Mouse (Mus musculus): Measurements from ENCODE around the gene Enox1.

The Enox1 gene

DNA sequence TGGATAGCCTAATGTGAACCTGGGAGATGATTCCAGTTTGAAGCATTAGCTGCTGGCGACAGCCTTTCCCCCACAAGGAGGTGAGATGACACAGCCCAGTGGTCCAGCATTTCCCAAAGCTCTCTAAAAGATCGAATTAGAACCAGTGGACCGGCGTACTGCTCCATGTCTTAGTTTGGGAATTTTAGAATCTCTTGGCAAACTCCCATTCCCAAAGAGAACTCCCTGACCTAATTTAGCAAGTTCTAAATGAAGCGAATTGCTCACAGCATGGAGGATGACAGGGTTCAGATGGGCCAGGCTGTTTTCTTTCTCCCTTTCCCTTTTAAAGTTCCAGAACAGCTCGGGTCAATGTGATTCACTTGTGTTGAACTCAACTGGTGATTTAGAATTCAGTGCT, 264.5 kb downstream of the Enox1 start:
- Histone ChIP-seq H3K36me3 (ENCODE audit: insufficient read depth, low read length) (no peaks in the 10 kb centered on the region), H3K9me3 (ENCODE audit: low read length) (peaks cover 17% of the 10 kb centered on the region), H3K27me3 (ENCODE audit: insufficient read depth, low read length) (no peaks in the 10 kb centered on the region), H3K4me3 (replicated peaks; ENCODE audit: low read length) (no peak overlapping the region), H3K4me1 (replicated peaks; ENCODE audit: low read depth, low read length) (no peaks in the 10 kb centered on the region)
- no peak for TF ChIP-seq POU5F1 (IDR thresholded peaks at IDR 0.05; ENCODE audit: borderline replicate concordance, low read length)
- no peak for TF ChIP-seq NANOG (IDR thresholded peaks at IDR 0.05; ENCODE audit: borderline replicate concordance, low read length)
- TF ChIP-seq CTCF (conservative IDR thresholded peaks at IDR 0.05; ENCODE audit: low read length) = no peak

DNA sequence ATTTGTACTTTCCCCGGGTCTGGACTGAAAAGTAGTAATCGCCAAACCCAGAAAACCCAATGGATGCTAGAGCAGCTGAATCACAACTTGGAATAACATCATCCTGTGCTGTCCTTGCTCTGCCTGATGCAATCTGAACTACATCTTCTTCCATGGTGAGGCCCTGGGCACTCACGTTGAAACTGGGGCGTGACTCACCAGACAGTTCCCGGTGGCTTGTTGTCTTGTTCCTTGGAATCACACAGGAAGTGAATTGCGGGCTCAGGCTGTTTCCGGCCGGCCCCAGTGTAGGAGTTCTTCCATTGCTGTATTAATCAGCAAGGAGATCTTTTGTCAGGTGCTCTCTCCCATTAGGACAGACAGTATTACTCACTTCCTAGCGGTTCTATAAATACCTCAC, 266.6 kb downstream of the Enox1 start:
- Histone ChIP-seq H3K36me3 (ENCODE audit: insufficient read depth, low read length) (no peaks in the 10 kb centered on the region), H3K4me3 (replicated peaks; ENCODE audit: low read length) (no peak overlapping the region), H3K9me3 (ENCODE audit: low read length) (peaks cover 2% of the 10 kb centered on the region; the same call in 1 of the 2 replicates), H3K4me1 (replicated peaks; ENCODE audit: low read depth, low read length) (no peaks in the 10 kb centered on the region), H3K27me3 (ENCODE audit: insufficient read depth, low read length) (no peaks in the 10 kb centered on the region)
- TF ChIP-seq NANOG (IDR thresholded peaks at IDR 0.05; ENCODE audit: borderline replicate concordance, low read length) = no peak

DNA sequence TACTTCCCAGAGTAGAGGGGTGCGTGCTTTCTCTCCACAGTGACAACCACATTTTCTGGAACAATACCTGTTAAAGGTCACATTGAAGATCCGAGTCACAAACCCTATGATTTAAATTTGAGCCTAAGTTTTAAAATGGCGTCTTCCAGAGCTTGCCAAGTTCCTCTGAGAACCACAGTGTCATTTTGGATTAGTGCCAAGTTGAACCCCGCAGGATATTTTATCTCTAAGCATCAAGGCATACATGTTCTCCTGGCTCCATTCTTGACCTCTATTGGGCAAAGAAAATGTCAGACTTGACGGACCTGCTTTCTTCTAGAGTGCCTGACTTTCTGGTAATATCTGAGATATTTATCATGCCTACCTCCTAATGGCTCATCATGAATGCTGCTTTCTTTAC, 282.9 kb downstream of the Enox1 start:
- Histone ChIP-seq H3K4me1 (replicated peaks; ENCODE audit: low read depth, low read length) (no peaks in the 10 kb centered on the region), H3K36me3 (ENCODE audit: insufficient read depth, low read length) (no peaks in the 10 kb centered on the region), H3K27me3 (ENCODE audit: insufficient read depth, low read length) (no peaks in the 10 kb centered on the region), H3K4me3 (replicated peaks; ENCODE audit: low read length) (no peak overlapping the region), H3K9me3 (ENCODE audit: low read length) (no peaks in the 10 kb centered on the region)
- TF ChIP-seq CTCF (conservative IDR thresholded peaks at IDR 0.05; ENCODE audit: low read length) (no peak), NANOG (IDR thresholded peaks at IDR 0.05; ENCODE audit: borderline replicate concordance, low read length) (no peak), POU5F1 (IDR thresholded peaks at IDR 0.05; ENCODE audit: borderline replicate concordance, low read length) (no peak)

DNA sequence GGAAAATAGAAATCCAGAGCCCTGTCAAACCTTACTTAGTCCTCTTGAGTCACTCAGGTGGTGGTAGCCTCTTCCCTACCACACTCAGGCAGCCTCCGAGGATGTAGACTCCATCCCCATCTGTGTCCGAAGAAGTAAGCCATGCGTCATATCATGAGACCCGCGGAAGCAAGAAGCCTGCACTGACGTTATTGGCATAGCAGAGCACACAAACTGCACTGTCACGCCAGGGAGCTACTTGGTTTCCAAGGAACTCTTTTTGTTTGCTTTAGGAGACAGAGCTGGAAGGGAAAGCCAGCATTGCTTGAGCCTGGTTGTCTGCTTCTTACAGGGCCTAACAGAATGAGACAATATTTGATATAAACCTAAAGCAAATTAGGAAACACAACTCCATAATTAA, 284.2 kb downstream of the Enox1 start:
- Histone ChIP-seq H3K4me3 (replicated peaks; ENCODE audit: low read length) (no peak overlapping the region), H3K27me3 (ENCODE audit: insufficient read depth, low read length) (peaks cover 3% of the 10 kb centered on the region; the same call in 1 of the 2 replicates), H3K4me1 (replicated peaks; ENCODE audit: low read depth, low read length) (no peaks in the 10 kb centered on the region), H3K9me3 (ENCODE audit: low read length) (no peaks in the 10 kb centered on the region), H3K36me3 (ENCODE audit: insufficient read depth, low read length) (no peaks in the 10 kb centered on the region)
- TF ChIP-seq NANOG (IDR thresholded peaks at IDR 0.05; ENCODE audit: borderline replicate concordance, low read length) (no peak), CTCF (conservative IDR thresholded peaks at IDR 0.05; ENCODE audit: low read length) (no peak), POU5F1 (IDR thresholded peaks at IDR 0.05; ENCODE audit: borderline replicate concordance, low read length) (no peak)

DNA sequence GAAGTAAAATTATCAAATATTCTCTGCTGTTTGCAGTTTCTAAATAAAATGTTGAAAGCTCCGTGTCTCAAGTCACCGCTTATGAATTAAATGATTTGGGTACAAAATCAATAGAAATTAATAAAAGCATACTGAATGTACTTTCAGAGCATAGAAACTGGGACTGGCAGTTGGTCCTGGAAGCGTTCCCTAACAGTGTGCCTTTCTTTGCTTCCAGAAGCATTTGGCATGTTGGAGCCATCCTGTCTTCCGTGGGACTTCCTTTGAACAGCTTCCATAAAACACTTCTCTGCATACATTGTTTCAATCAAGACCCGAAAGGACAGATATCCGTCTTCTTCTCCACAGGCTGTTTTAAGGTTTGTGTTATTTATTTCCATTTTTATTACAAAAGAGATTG, 285.0 kb downstream of the Enox1 start:
- Histone ChIP-seq H3K36me3 (ENCODE audit: insufficient read depth, low read length) (no peaks in the 10 kb centered on the region), H3K4me3 (replicated peaks; ENCODE audit: low read length) (no peak overlapping the region), H3K27me3 (ENCODE audit: insufficient read depth, low read length) (peaks cover 3% of the 10 kb centered on the region; the same call in 1 of the 2 replicates), H3K9me3 (ENCODE audit: low read length) (no peaks in the 10 kb centered on the region), H3K4me1 (replicated peaks; ENCODE audit: low read depth, low read length) (no peaks in the 10 kb centered on the region)
- TF ChIP-seq POU5F1 (IDR thresholded peaks at IDR 0.05; ENCODE audit: borderline replicate concordance, low read length) (no peak), CTCF (conservative IDR thresholded peaks at IDR 0.05; ENCODE audit: low read length) (no peak), NANOG (IDR thresholded peaks at IDR 0.05; ENCODE audit: borderline replicate concordance, low read length) (no peak)

DNA sequence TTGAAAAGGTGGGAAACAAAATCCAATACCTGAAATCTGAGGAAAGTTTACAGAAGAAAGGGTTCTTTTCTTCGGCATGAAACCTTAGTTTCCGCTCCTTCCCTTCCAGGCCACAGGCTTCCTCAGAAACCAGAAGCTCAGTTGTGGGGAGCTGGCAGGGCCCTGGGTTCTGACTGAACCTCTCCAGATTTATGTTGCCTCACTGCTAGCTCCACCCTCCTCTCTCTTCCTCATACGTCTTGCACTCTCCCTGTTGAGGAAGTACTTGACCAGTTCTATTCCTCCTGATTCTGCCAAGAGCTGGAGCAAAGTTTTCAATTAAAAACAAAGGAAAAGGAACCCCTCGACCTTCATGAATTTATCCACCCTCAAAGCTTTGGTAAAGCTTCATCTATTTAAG, 291.4 kb downstream of the Enox1 start:
- 0 out of 2 replicates have a peak, but pooled peaks cover 3% of the 10 kb centered on the region for H3K4me1 ChIP-seq (replicated peaks; ENCODE audit: low read depth, low read length)
- H3K27me3 ChIP-seq (ENCODE audit: insufficient read depth, low read length) = peaks cover 11% of the 10 kb centered on the region
- TF ChIP-seq NANOG (IDR thresholded peaks at IDR 0.05; ENCODE audit: borderline replicate concordance, low read length) (no peak), CTCF (conservative IDR thresholded peaks at IDR 0.05; ENCODE audit: low read length) (no peak), POU5F1 (IDR thresholded peaks at IDR 0.05; ENCODE audit: borderline replicate concordance, low read length) (no peak)
- no peaks in the 10 kb centered on the region for H3K36me3 ChIP-seq (ENCODE audit: insufficient read depth, low read length)
- no peak overlapping the region for H3K4me3 ChIP-seq (replicated peaks; ENCODE audit: low read length)
- H3K9me3 ChIP-seq (ENCODE audit: low read length) = no peaks in the 10 kb centered on the region

DNA sequence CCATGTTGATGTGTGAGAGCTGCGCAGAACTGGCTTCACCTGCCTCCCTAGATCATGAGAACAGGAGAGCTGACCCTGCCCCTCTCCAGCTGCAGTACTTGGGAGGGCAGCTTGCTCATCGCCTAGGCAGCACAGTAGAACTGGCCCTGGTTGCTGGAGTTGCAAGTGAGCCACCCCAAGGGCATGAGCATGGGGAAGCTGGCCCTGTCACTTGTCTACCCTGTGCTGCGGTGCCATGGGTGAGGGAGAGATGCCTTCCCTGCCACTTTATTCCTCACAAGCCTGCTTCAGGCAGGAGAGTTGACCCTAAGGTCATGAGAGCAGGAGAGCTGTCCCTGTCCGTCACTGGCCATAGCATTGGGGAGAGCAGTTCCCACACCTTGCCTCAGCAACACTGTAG, 295.4 kb downstream of the Enox1 start:
- Histone ChIP-seq H3K36me3 (ENCODE audit: insufficient read depth, low read length) (no peaks in the 10 kb centered on the region), H3K4me1 (replicated peaks; ENCODE audit: low read depth, low read length) (0 out of 2 replicates have a peak, but pooled peaks cover 3% of the 10 kb centered on the region), H3K4me3 (replicated peaks; ENCODE audit: low read length) (no peak overlapping the region), H3K9me3 (ENCODE audit: low read length) (no peaks in the 10 kb centered on the region), H3K27me3 (ENCODE audit: insufficient read depth, low read length) (peaks cover 21% of the 10 kb centered on the region)
- TF ChIP-seq CTCF (conservative IDR thresholded peaks at IDR 0.05; ENCODE audit: low read length) (no peak), POU5F1 (IDR thresholded peaks at IDR 0.05; ENCODE audit: borderline replicate concordance, low read length) (no peak), NANOG (IDR thresholded peaks at IDR 0.05; ENCODE audit: borderline replicate concordance, low read length) (no peak)

DNA sequence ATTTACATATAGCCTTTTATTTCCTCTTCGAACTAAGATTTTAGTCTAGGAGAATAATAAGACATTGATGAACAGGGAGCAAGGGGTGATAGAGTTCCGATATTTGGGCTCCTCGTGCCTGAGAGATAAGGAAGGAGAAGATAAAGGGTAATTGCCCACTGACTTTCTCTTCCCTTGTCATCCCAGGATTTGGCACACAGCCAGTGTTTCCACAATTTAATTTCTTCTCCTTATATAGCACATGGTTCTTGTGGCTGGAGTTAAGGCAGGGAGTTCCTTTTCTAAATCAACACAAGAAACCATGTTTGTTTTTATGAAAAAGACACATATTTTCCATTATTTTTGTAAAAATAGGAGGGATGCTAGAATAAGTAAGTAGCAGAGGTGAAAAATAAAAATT, 299.5 kb downstream of the Enox1 start:
- Histone ChIP-seq H3K9me3 (ENCODE audit: low read length) (no peaks in the 10 kb centered on the region), H3K36me3 (ENCODE audit: insufficient read depth, low read length) (no peaks in the 10 kb centered on the region), H3K4me1 (replicated peaks; ENCODE audit: low read depth, low read length) (no peaks in the 10 kb centered on the region), H3K4me3 (replicated peaks; ENCODE audit: low read length) (no peak overlapping the region), H3K27me3 (ENCODE audit: insufficient read depth, low read length) (peaks cover 23% of the 10 kb centered on the region)
- no peak for TF ChIP-seq CTCF (conservative IDR thresholded peaks at IDR 0.05; ENCODE audit: low read length)
- no peak for TF ChIP-seq NANOG (IDR thresholded peaks at IDR 0.05; ENCODE audit: borderline replicate concordance, low read length)
- no peak for TF ChIP-seq POU5F1 (IDR thresholded peaks at IDR 0.05; ENCODE audit: borderline replicate concordance, low read length)

DNA sequence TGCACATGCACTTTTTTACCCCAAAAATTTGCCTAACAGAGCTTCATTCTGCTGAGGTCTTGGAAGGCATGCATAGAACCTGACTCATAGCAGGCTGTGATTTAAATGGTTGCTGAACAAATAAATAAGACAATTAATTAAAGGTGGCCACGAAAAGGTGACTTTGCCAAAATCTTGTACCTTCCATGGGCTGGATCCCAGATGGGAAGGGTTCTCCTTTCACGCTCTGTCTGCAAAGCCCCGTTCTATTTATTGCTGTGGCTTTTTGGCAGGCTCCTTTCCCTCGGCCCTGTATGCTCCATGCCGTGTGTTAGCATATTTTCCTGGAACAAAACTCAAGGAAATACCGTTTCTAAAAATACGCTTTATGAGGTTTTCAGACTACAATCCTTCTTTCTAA, 300.3 kb downstream of the Enox1 start:
- no peaks in the 10 kb centered on the region for H3K9me3 ChIP-seq (ENCODE audit: low read length)
- H3K4me3 ChIP-seq (replicated peaks; ENCODE audit: low read length) = no peak overlapping the region
- no peaks in the 10 kb centered on the region for H3K4me1 ChIP-seq (replicated peaks; ENCODE audit: low read depth, low read length)
- H3K27me3 ChIP-seq (ENCODE audit: insufficient read depth, low read length) = peaks cover 17% of the 10 kb centered on the region; the same call in 1 of the 2 replicates
- no peaks in the 10 kb centered on the region for H3K36me3 ChIP-seq (ENCODE audit: insufficient read depth, low read length)
- no peak for TF ChIP-seq POU5F1 (IDR thresholded peaks at IDR 0.05; ENCODE audit: borderline replicate concordance, low read length)
- no peak for TF ChIP-seq CTCF (conservative IDR thresholded peaks at IDR 0.05; ENCODE audit: low read length)
- no peak for TF ChIP-seq NANOG (IDR thresholded peaks at IDR 0.05; ENCODE audit: borderline replicate concordance, low read length)
